13 mouse cellular contexts compared by ENCODE assay signal in genomic region chr1:130737916-130738315, GRCm38 (mm10). TPM values are rescaled to one million over a fixed set of nuclear protein-coding genes. Genes with fewer than 3 reads are reported as not detected.
"Had no signal": no experiment of that assay in that cellular context is flagged by ENCODE, and none has a peak within 500 bp of the region (broad histone marks: within the 10 kb centered on the region; RNA-seq: fewer than 3 reads in every experiment).

No protein-coding gene starts in this region.

- H3K4me1 ChIP-seq: neural tube, embryonic 13.5 days had no signal

- H3K27me3 ChIP-seq: neural tube, embryonic 13.5 days had no signal

- DNase-seq: kidney, adult 8-10 months; kidney, postnatal 25 days; lung, adult 2 months; lung, postnatal 36 days; midbrain, embryonic 14.5 days had no signal

- H3K9ac ChIP-seq: neural tube, embryonic 13.5 days had no signal

- H3K4me3 ChIP-seq: left cerebral cortex, adult 2 months; limb, embryonic 10.5 days; neural tube, embryonic 13.5 days had no signal

- H3K27ac ChIP-seq: left cerebral cortex, adult 2 months; limb, embryonic 10.5 days; neural tube, embryonic 13.5 days had no signal

- ATAC-seq: inflammation-experienced regulatory T-cells, adult 6 months; lung, postnatal 0 days had no signal

- H3K9me3 ChIP-seq: limb, embryonic 10.5 days; neural tube, embryonic 13.5 days had no signal

- H3K36me3 ChIP-seq: limb, embryonic 10.5 days; neural tube, embryonic 13.5 days had no signal

- H3K4me2 ChIP-seq: neural tube, embryonic 13.5 days had no signal

RNA-seq across cellular contexts. Expression of gene Gm29427, which starts 22.3 kb away (rescaled TPM):
- total RNA-seq: left cerebral cortex, adult 2 months; megakaryocyte progenitor cell, adult 5-6 weeks had no signal
- polyA plus RNA-seq: inflammation-experienced regulatory T-cells, adult 6 months; kidney, embryonic 16.5 days; limb, embryonic 10.5 days; limb, embryonic 14.5 days; lung, adult 2 months; lung, postnatal 0 days; midbrain, embryonic 14.5 days; neural tube, embryonic 13.5 days had no signal
